Mouse (Mus musculus) G1E (cell line): ENCODE data around the gene Agpat1.

Source experiments
- CTCF ChIP-seq: IDR thresholded peaks from 2 replicates; pipeline ENCODE4 v1.5.1; 2012; ENCODE audit warnings: low read depth, low read length, inconsistent platforms, mixed read lengths
- POLR2AphosphoS5 ChIP-seq: IDR thresholded peaks from 2 replicates; pipeline ENCODE4 v1.6.1; 2012; ENCODE audit warnings: low read depth, low read length, inconsistent platforms; ENCODE audit not compliant: insufficient replicate concordance
- TAL1 ChIP-seq: conservative IDR thresholded peaks from 2 replicates; pipeline ENCODE4 v1.6.1; 2012; ENCODE audit warnings: low read depth, low read length, inconsistent platforms, mixed read lengths

DNA sequence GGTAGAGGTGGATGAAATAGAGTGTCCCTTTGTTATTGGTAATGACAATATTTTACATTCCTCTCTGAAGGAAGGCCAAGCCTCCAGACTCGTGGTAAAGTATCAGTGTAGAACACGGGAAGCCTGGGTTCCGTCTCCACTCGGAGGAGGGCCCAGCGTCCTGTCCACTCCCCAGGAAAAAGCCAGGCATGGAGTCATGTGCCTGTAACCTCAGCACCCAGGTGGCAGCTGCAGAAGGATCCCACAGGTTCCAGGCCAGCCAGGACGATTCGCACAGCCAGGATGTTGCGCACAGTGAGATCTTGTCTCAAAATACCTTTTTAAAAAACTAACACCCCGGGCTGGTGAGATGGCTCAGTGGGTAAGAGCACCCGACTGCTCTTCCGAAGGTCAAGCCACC lies 40.7 kb upstream of the Agpat1 start:
- TF ChIP-seq POLR2AphosphoS5 (no peak), CTCF (no peak), TAL1 (no peak)
